Mouse (Mus musculus) embryonic facial prominence, embryonic 14.5 days (tissue): ENCODE data around the gene Tmem80. TPM values are rescaled to one million over a fixed set of nuclear protein-coding genes. Genes with fewer than 3 reads are reported as not detected.

ENCODE experiments used
- ATAC-seq: fragments of 200-750 bp; cut with Nextera tagmentation; 2 replicates; pipeline ENCODE4 v1.8.0; 2017; ENCODE audit warnings: low read depth, moderate number of reproducible peaks, moderate TSS enrichment
- DNase-seq: peaks from one replicate; pipeline ENCODE4 v3.0.0-alpha.2; 2015; ENCODE audit warnings: low spot score
- H3K27ac ChIP-seq: fragments of 300-500 bp; sonication (generic); replicated peaks from 2 replicates; pipeline ENCODE4 v1.5.1; 2014; ENCODE audit warnings: low read depth, mild to moderate bottlenecking, low read length, moderate library complexity
- H3K27me3 ChIP-seq: fragments of 300-500 bp; sonication (generic); replicated peaks from 2 replicates; pipeline ENCODE4 v1.6.1; 2014; ENCODE audit warnings: low read length; ENCODE audit not compliant: control insufficient read depth, insufficient read depth
- H3K36me3 ChIP-seq: fragments of 300-500 bp; sonication (generic); 2 replicates; pipeline ENCODE4 v1.6.1; 2014; ENCODE audit warnings: low read length, mixed read lengths; ENCODE audit not compliant: control insufficient read depth, insufficient read depth
- H3K4me1 ChIP-seq: fragments of 300-500 bp; sonication (generic); 2 replicates; pipeline ENCODE4 v1.6.1; 2014; ENCODE audit warnings: antibody characterized with exemption, low read length; ENCODE audit not compliant: control insufficient read depth, insufficient read depth
- H3K4me2 ChIP-seq: fragments of 300-500 bp; sonication (generic); 2 replicates; pipeline ENCODE4 v1.6.1; 2014; ENCODE audit warnings: low read depth, mild to moderate bottlenecking, low read length, moderate library complexity, mixed read lengths
- H3K4me3 ChIP-seq: fragments of 300-500 bp; sonication (generic); 2 replicates; pipeline ENCODE4 v1.5.1; 2014; ENCODE audit warnings: low read depth, mild to moderate bottlenecking, low read length
- H3K9ac ChIP-seq: fragments of 300-500 bp; sonication (generic); 2 replicates; pipeline ENCODE4 v1.6.1; 2014; ENCODE audit warnings: low read depth, mild to moderate bottlenecking, low read length, moderate library complexity, mixed read lengths
- H3K9me3 ChIP-seq: fragments of 300-500 bp; sonication (generic); 2 replicates; pipeline ENCODE4 v1.6.1; 2016; ENCODE audit warnings: low read length; ENCODE audit not compliant: control insufficient read depth
- WGBS: fragments of 180-500 bp; shearing (Covaris S2); extraction: QIAGEN DNeasy Blood & Tissue Kit; methylation state at CpG from one replicate; pipeline ENCODE4 v1.1.7; 2014; 5-methylcytosine and 5-hydroxymethylcytosine counted together
- polyA plus RNA-seq: library from polyadenylated mRNA; unstranded; fragments of >200 nt; fragmentation: Nextera tagmentation; extraction: Ambion mirVana; gene quantifications from 2 replicates; pipeline ENCODE4 v1.2.1, GENCODE M21; 2014

Tmem80 gene
- polyA plus RNA-seq, 1 experiment from 2014 or later = 21.1 TPM

DNA sequence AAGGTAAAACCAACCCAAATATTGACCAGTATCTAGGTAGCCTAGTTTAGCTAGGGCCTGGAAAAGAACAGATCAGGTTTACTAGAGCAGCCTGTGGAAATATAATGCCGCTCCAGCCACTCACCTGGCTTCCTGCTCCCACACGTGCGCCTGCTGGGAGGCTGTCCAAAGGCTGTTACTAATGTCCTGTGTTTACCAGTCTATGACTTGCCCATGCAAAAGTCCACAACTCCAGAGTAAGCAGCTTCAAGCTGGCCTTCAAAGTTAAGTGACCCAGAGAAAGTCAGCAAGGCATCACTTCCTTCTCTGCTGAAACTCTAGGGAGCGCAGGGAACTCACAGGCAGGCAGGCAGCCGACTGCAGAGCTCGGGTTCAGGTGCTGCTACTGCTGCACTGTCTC is 4.5 kb downstream of the Tmem80 start:
- 75% methylated on average over 6 of the region's 6 CpGs for WGBS
- peaks cover 23% of the 10 kb centered on the region for H3K36me3 ChIP-seq
- DNase-seq (no peak), ATAC-seq (no peak)
- H3K27me3 ChIP-seq = no peaks in the 10 kb centered on the region
- no peak overlapping the region for H3K4me2 ChIP-seq
- peaks cover 7% of the 10 kb centered on the region; the same call in 1 of the 2 replicates for H3K4me1 ChIP-seq
- no peak overlapping the region for H3K27ac ChIP-seq
- H3K9ac ChIP-seq = no peak overlapping the region
- no peak overlapping the region for H3K4me3 ChIP-seq
- no peaks in the 10 kb centered on the region for H3K9me3 ChIP-seq

DNA sequence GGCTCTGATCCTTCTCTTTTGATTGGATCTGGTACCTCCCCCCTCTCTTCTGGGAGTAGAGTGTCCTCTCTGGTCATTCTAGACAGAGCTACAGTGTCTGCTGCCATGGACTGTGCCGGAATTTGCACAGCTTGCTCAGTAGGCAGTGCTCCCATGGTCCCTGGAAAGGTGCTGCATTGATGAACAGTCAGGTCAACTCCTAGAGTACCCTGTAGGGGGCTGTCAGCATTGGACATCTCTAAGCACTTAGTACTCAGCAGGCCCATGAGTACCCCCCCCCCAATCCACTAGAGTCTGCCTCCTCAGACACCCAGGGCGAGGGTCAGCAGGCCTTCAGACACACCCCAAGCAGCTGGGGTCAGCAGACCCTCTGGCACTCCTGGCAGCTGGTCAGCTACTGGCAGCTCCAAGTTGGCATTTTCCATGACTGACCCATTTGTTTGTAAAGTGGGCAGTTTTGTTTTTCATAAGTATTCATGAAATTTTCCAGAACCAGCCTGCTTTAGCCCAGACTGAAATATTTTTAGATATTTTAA is 7.6 kb downstream of the Tmem80 start:
- Histone ChIP-seq H3K27ac (no peak overlapping the region), H3K9ac (no peak overlapping the region), H3K4me2 (no peak overlapping the region), H3K36me3 (peaks cover 23% of the 10 kb centered on the region), H3K9me3 (no peaks in the 10 kb centered on the region), H3K4me3 (no peak overlapping the region), H3K4me1 (peaks cover 6% of the 10 kb centered on the region; the same call in 1 of the 2 replicates), H3K27me3 (no peaks in the 10 kb centered on the region; the same call in 1 of the 2 replicates)
- DNase-seq (no peak), ATAC-seq (no peak)
- 73% methylated on average over 2 of the region's 2 CpGs for WGBS

DNA sequence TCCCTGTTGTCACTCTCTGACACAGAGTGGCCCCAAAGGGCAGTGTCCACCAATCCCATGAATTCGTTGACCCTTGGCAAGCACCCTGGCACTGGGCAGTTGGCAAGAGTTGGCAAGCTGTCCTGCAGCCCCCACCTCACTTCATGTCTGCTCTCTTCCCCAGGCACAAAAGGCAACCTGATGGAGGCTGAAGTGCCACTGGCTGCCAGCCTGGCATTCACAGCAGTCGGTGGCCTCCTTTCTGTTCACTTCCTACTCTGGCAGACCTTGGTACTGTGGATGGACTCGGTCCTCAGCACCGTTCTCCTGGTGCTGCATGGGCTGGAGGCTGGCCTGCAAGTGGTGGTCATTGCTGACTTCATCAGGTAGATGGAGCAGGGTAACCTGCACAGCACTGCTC is 8.1 kb downstream of the Tmem80 start:
- H3K4me3 ChIP-seq = no peak overlapping the region
- H3K9me3 ChIP-seq = no peaks in the 10 kb centered on the region
- H3K27ac ChIP-seq = no peak overlapping the region
- peaks cover 6% of the 10 kb centered on the region; the same call in 1 of the 2 replicates for H3K4me1 ChIP-seq
- ATAC-seq (no peak), DNase-seq (no peak)
- no peak overlapping the region for H3K4me2 ChIP-seq
- H3K27me3 ChIP-seq = no peaks in the 10 kb centered on the region; the same call in 1 of the 2 replicates
- H3K36me3 ChIP-seq = peaks cover 23% of the 10 kb centered on the region
- H3K9ac ChIP-seq = no peak overlapping the region
- 94% methylated on average over 4 of the region's 4 CpGs for WGBS

DNA sequence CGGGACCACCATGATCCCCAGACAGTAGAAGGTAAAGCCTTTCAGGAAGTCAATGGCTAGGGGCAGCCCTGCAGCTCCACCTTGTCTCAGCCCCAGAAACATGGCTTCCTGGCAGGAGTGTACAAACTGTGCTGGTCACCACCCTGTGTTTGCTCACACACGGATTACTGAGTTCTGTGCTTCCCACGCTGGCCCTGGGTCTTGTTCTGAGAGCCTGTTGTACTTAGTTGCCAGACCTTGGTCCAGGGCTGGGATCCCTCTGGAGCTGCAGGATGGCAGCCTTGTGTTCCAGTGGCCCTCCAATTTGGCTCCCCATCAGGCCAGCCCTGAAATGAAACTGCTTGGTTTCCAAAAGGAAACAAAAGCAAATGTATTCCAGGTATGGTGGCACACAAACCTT is 8.8 kb downstream of the Tmem80 start:
- H3K4me1 ChIP-seq = peaks cover 6% of the 10 kb centered on the region; the same call in 1 of the 2 replicates
- DNase-seq (no peak), ATAC-seq (no peak)
- H3K36me3 ChIP-seq = peaks cover 23% of the 10 kb centered on the region
- no peak overlapping the region for H3K4me2 ChIP-seq
- H3K27ac ChIP-seq = no peak overlapping the region
- H3K4me3 ChIP-seq = no peak overlapping the region
- H3K9ac ChIP-seq = no peak overlapping the region
- 74% methylated on average over 3 of the region's 3 CpGs for WGBS
- H3K9me3 ChIP-seq = no peaks in the 10 kb centered on the region
- no peaks in the 10 kb centered on the region; the same call in 1 of the 2 replicates for H3K27me3 ChIP-seq

DNA sequence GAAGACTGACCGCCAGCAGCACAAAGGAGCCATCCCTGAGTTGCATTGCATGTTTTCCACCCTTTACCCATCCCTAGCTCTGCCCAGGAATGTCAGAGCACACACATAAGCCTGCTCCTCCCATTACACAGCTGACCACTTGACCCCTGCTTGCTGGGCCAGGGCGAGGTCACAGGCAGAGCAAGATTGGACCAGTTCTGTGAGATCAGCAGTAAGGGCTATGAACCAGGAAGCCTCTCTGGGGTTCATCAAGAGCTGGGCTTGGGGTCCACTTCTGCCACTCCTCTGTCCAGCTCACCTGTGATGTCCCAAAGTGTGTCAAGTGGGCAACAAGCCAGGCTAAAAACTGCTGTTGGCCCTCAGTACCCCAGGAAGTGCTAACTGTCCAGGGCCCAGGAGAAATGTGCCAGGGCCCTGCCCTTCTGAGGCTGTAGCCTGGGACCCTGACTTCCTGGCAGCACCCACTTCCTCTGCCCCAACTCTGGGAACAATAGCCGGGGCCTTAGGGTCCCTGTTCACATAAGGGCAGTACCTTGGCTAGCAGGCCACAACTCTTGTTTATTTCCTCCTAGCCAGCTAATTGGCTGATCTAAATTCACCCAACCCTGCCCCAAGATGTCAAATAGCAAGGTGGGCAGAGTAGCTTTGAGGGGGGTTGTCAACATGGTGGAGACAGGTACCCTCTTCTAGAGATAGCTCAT is 10.3 kb downstream of the Tmem80 start:
- Histone ChIP-seq H3K27ac (no peak overlapping the region), H3K9ac (0 out of 2 replicates have a peak overlapping the region, but pooled peaks have one; percentile 58), H3K27me3 (no peaks in the 10 kb centered on the region; the same call in 1 of the 2 replicates), H3K4me2 (no peak overlapping the region), H3K4me1 (peaks cover 6% of the 10 kb centered on the region; the same call in 1 of the 2 replicates), H3K36me3 (peaks cover 20% of the 10 kb centered on the region), H3K4me3 (no peak overlapping the region), H3K9me3 (no peaks in the 10 kb centered on the region)
- 79% methylated on average over 3 of the region's 3 CpGs for WGBS
- no peak for ATAC-seq
- no peak for DNase-seq

DNA sequence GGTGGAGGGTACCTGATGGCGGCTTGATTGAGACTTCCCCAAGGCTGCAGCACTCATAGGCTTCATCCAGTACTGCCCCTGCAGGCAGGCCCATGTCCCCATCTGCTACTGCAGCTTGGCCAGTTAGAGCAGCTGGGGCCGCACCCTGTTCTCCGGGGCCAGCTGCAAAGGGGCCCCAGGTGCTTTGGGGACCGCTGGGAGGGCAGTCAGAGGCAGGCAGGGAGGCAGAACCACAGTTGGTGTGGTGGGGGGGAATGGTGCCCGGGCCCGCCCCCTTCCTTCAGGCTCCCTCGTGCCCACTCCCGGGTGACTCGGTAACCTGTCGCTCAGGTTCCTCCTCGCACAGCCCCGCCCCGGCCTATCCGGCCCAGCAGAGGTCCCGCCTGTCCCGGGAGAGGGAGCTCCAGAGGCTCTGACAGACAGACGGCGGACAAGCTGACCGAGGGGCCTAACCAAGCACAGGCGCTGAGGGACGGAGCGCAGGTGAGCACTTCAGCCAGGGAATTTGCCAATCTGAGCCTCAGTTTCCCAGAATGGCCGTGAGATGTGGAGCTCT is 11.1 kb downstream of the Tmem80 start, which contains the start of gene Eps8l2:
Eps8l2 (plus strand) TSS at position 305 of the 556 bp plus-strand sequence.
- no peak within 1 kb of the TSS for H3K27ac ChIP-seq
- peaks cover 12% of the 10 kb centered on the region; the same call in 1 of the 2 replicates for H3K36me3 ChIP-seq

DNA sequence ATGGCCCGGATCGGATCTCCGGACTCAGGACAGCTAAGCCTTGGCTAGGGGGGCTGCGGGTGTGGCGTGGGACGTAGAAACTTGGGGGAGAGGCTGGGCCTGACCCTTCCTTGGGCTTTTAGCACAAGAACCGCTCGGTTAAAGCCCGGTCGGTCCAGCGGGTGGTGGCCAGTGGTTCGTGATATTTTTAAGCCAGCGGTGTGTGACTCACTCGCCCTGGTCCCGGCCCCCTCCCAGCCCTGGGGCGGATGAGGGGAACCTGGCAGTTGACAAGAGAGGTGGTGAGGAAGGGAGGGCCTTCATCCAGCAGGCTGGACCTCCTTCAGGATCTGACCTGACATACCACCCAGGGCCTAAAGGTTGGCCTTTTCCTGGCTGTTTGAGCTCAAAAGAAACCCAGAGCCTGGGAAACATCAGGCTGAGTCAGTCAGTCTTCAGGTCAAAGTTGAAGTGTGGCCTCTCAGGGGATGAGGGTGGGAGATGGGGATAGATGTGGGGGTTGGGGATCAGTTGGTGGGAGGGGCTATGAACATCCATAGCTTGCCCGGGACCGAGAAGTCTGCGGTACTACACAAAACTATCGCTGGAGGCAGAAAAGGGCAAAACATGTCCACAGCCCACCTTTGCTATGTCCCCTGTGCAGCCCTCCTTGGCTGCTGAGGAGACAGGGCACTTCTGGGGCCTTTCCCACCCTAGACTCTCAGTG is 11.8 kb downstream of the Tmem80 start:
- H3K4me2 ChIP-seq = peak overlapping the region; percentile 52
- H3K4me3 ChIP-seq = peak overlapping the region; percentile 33
- no peak for ATAC-seq
- no peaks in the 10 kb centered on the region for H3K9me3 ChIP-seq
- peaks cover 7% of the 10 kb centered on the region; the same call in 1 of the 2 replicates for H3K36me3 ChIP-seq
- no peak overlapping the region for H3K27ac ChIP-seq
- DNase-seq = no peak
- no peaks in the 10 kb centered on the region; the same call in 1 of the 2 replicates for H3K27me3 ChIP-seq
- WGBS = 35% methylated on average over 19 of the region's 20 CpGs
- peak overlapping the region; percentile 58 for H3K9ac ChIP-seq
- peaks cover 6% of the 10 kb centered on the region; the same call in 1 of the 2 replicates for H3K4me1 ChIP-seq

More for the DNA sequence above, 11.1 kb downstream of the Tmem80 start, which contains the start of gene Eps8l2:
- H3K4me3 ChIP-seq = peak within 1 kb of the TSS; percentile 33
- H3K27me3 ChIP-seq = no peaks in the 10 kb centered on the region; the same call in 1 of the 2 replicates
- no peaks in the 10 kb centered on the region for H3K9me3 ChIP-seq
- ATAC-seq (peak; percentile 89), DNase-seq (peak; percentile 70)
- WGBS = 5% methylated on average over 18 of the region's 23 CpGs
- peak within 1 kb of the TSS; percentile 58 for H3K9ac ChIP-seq
- H3K4me2 ChIP-seq = peak within 1 kb of the TSS; percentile 52
- H3K4me1 ChIP-seq = peaks cover 6% of the 10 kb centered on the region; the same call in 1 of the 2 replicates

DNA sequence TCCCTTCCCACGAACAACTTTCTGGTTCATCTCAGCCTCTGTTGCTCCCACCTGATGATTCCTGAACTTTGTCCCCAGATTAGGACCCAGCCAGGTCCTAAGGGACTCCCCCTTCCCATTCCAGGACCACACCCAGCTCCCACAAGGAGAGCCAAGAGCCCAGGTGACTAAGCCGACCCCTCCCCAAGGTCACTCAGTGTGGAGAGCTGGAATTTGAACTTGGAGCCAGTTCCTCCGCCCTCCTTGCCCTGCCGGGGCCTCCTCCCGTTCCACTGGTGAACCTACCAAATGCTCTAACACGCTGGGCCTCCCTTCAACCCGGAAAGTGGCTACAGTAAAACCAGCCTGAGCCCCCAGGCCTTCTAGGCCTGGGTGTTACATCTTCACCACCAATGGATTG is 12.5 kb downstream of the Tmem80 start:
- Histone ChIP-seq H3K9me3 (no peaks in the 10 kb centered on the region), H3K9ac (no peak overlapping the region), H3K36me3 (peaks cover 7% of the 10 kb centered on the region; the same call in 1 of the 2 replicates), H3K4me2 (0 out of 2 replicates have a peak overlapping the region, but pooled peaks have one; percentile 2), H3K27me3 (no peaks in the 10 kb centered on the region; the same call in 1 of the 2 replicates), H3K4me1 (peaks cover 6% of the 10 kb centered on the region; the same call in 1 of the 2 replicates), H3K27ac (no peak overlapping the region), H3K4me3 (no peak overlapping the region)
- ATAC-seq (no peak), DNase-seq (no peak)
- WGBS = 58% methylated on average over 7 of the region's 7 CpGs
